Mouse (Mus musculus): ENCODE measurements around the gene Zfp93. TPM values are rescaled to one million over a fixed set of nuclear protein-coding genes. Genes with fewer than 3 reads are reported as not detected.
A peak's percentile ranks its signal among the peaks of the same experiment; 100 is the strongest.

Zfp93 gene
- polyA plus RNA-seq, 1 experiment from 2014 or later, result 9.1 TPM

DNA sequence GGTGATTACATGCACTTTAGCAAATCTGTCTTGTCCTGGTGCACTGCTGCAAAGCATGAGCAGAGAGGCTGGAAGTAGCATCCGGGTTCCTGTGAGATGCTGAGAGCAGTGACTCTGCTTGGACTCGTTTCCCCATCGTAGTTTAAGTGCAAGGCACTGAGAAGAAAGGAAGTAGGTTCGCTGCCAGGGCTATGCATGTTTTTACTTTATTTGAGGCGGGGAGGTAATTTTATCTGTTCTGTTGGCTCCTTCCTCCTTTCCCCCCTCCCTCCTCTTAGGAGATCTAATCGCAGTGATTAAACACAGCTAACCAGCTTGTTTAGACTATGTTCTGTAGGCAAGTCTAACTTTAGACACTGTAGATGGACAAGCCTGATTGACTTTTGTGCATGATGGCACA is 48.7 kb downstream of the Zfp93 start:
- no peak overlapping the region for H3K9ac ChIP-seq
- no peaks in the 10 kb centered on the region for H3K27me3 ChIP-seq
- H3K4me2 ChIP-seq, result no peak overlapping the region
- ATAC-seq (ENCODE audit: insufficient number of reproducible peaks, low FRiP score, low TSS enrichment, low read depth), result no peak
- 57% methylated on average over 6 of the region's 6 CpGs for WGBS
- H3K27ac ChIP-seq, result no peak overlapping the region
- H3K36me3 ChIP-seq, result no peaks in the 10 kb centered on the region
- no peaks in the 10 kb centered on the region for H3K9me3 ChIP-seq
- peaks cover 7% of the 10 kb centered on the region; the same call in 1 of the 2 replicates for H3K4me1 ChIP-seq
- H3K4me3 ChIP-seq, result no peak overlapping the region

DNA sequence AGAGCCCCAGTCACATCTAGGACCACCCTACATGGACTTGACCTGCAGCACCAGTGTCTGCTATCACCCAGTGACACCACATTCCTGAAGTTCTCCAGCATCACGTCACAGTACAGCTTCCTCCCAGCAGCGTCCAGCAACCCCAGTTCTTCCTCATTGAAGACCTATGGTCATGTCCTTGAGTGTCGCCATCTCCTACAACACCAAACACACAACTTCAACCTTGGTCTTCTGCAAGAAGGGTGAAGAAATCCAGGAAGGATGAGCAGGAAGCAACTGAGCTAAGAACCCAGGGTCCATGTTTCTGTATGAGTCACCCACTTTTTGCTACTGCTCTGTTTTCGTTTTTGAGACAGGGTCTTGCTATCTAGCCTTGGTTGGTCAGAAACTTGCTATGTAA is 52.4 kb downstream of the Zfp93 start:
- H3K27me3 ChIP-seq, result no peaks in the 10 kb centered on the region
- no peak overlapping the region for H3K27ac ChIP-seq
- H3K4me3 ChIP-seq, result no peak overlapping the region
- no peak overlapping the region for H3K4me2 ChIP-seq
- no peak overlapping the region for H3K9ac ChIP-seq
- H3K4me1 ChIP-seq, result peaks cover 8% of the 10 kb centered on the region; the same call in 1 of the 2 replicates
- H3K9me3 ChIP-seq, result no peaks in the 10 kb centered on the region
- no peak for ATAC-seq (ENCODE audit: insufficient number of reproducible peaks, low FRiP score, low TSS enrichment, low read depth)
- 78% methylated on average over 4 of the region's 4 CpGs for WGBS
- H3K36me3 ChIP-seq, result no peaks in the 10 kb centered on the region

DNA sequence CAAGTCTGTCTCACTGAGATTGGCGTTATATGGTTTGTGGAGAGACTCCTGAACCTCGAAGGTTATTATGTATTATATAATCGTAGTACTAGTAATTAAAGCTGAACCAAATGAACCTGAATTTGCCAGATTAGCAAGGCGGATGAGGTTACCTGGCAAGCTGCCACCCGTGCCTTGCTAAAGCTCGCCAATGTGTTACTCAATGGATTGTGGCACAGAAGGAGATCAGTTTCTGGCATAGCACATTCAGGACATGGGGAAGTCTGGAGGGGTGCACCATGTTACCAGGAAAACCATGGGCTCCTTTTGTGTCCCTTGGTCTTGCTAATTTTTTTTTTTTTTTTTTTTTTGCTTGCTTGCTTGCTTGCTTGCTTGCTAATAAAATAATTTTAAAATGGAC is 55.0 kb downstream of the Zfp93 start:
- Histone ChIP-seq H3K27ac (0 out of 2 replicates have a peak overlapping the region, but pooled peaks have one; percentile 75), H3K9me3 (no peaks in the 10 kb centered on the region), H3K4me1 (peaks cover 8% of the 10 kb centered on the region; the same call in 1 of the 2 replicates), H3K27me3 (no peaks in the 10 kb centered on the region), H3K9ac (no peak overlapping the region), H3K4me2 (peak overlapping the region; percentile 56), H3K4me3 (no peak overlapping the region), H3K36me3 (no peaks in the 10 kb centered on the region)
- no peak for ATAC-seq (ENCODE audit: insufficient number of reproducible peaks, low FRiP score, low TSS enrichment, low read depth)
- 69% methylated on average over 6 of the region's 6 CpGs for WGBS

DNA sequence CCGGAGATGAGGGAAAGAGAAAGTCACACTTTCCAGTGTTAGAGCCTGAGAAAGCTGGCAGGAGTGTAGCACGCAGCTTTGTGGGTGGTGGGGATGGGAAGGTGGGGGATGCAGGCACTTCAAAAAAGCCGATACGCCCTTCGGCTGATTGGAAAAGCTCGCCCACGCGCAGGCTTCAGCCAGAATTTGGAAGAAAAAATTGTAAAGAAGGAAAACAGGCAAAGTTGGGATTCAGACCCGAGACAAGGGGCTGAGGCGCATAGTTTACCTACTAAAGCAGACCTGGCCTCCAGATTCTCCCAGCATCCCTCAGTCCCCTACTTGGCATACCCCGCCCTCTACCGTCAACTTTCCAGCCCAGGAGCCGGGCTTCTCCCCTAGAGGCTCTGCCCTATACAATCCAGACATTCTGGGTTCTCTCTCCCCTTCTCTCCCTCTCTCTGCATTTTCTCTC is 55.5 kb downstream of the Zfp93 start:
- 2% methylated on average over 13 of the region's 13 CpGs for WGBS
- Histone ChIP-seq H3K4me3 (peak overlapping the region; percentile 35), H3K27me3 (no peaks in the 10 kb centered on the region), H3K36me3 (no peaks in the 10 kb centered on the region), H3K4me2 (peak overlapping the region; percentile 56), H3K9ac (peak overlapping the region; percentile 33; the same call in 1 of the 2 replicates), H3K9me3 (no peaks in the 10 kb centered on the region), H3K27ac (peak overlapping the region; percentile 75), H3K4me1 (peaks cover 8% of the 10 kb centered on the region; the same call in 1 of the 2 replicates)
- ATAC-seq (ENCODE audit: insufficient number of reproducible peaks, low FRiP score, low TSS enrichment, low read depth), result no peak

DNA sequence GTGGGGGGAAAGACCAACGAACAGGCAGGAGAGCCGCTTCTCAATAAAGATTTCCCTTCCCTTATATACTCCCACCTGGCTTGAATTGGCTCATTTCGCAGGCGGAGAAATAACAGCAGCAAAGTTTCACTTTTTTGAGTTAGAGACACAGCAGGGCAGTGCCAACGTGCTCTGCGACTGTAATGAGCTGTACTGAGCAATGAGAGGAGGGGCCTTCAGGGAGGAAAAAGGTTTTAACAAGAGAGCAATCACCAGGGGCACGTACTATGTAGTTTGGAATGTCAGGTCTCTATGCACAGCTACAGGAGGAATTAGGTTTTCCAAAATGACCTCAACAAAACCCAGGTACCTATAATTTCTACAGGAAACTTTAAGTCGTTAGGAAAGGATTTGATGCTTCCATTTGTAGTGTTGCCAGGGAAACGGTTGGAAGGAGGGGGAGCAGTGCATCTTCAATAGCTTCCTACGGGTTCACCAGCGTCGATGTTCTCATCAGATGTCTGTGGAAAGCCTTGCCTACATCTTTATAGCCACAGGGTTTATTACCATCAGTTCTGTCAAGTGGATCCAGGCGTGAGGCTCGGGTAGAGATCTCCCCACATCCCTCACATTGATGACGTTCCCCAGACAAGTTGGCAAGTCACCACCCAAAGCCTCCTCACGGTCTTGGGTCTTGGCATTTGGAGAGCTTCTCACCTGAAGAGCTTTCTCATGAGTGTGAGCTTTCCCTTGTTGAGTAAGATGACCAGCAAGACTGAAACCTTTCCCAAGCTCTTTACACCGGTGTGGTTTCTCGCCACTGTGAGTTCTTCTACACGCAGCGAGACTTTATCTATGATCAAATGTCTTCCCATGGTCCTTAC is 56.3 kb downstream of the Zfp93 start:
- no peak for ATAC-seq (ENCODE audit: insufficient number of reproducible peaks, low FRiP score, low TSS enrichment, low read depth)
- H3K4me2 ChIP-seq, result peak overlapping the region; percentile 56
- 0 out of 2 replicates have a peak overlapping the region, but pooled peaks have one; percentile 75 for H3K27ac ChIP-seq

More for the DNA sequence above, 56.3 kb downstream of the Zfp93 start:
- WGBS, result 40% methylated on average over 20 of the region's 20 CpGs
- H3K4me1 ChIP-seq, result peaks cover 8% of the 10 kb centered on the region; the same call in 1 of the 2 replicates
- H3K36me3 ChIP-seq, result no peaks in the 10 kb centered on the region
- H3K4me3 ChIP-seq, result peak overlapping the region; percentile 35
- no peaks in the 10 kb centered on the region for H3K9me3 ChIP-seq
- H3K27me3 ChIP-seq, result no peaks in the 10 kb centered on the region
- no peak overlapping the region for H3K9ac ChIP-seq

Other genes with a start within 250 kb of the Zfp93 start
- gene Vmn1r183, start 217.2 kb upstream of the Zfp93 start, polyA plus RNA-seq (2015; fragmentation: Nextera tagmentation; extraction: Ambion mirVana), result not detected in 2 replicates
- 19.1 and 20.4 TPM in 2 replicates for gene Zfp180, start 188.5 kb upstream of the Zfp93 start, polyA plus RNA-seq (2015; fragmentation: Nextera tagmentation; extraction: Ambion mirVana)
- gene Zfp112, start 158.1 kb upstream of the Zfp93 start, polyA plus RNA-seq (2015; fragmentation: Nextera tagmentation; extraction: Ambion mirVana), result 6.9 and 7.9 TPM in 2 replicates
- 16.9 and 19.7 TPM in 2 replicates for gene Zfp235, start 136.3 kb upstream of the Zfp93 start, polyA plus RNA-seq (2015; fragmentation: Nextera tagmentation; extraction: Ambion mirVana)
- gene Zfp114, start 95.4 kb upstream of the Zfp93 start, polyA plus RNA-seq (2015; fragmentation: Nextera tagmentation; extraction: Ambion mirVana), result 5.2 and 6.1 TPM in 2 replicates
- 10.4 and 11.7 TPM in 2 replicates for gene Zfp111, start 59.0 kb upstream of the Zfp93 start, polyA plus RNA-seq (2015; fragmentation: Nextera tagmentation; extraction: Ambion mirVana)
- 4.7 and 5.1 TPM in 2 replicates for gene Zfp109, start 32.9 kb upstream of the Zfp93 start, polyA plus RNA-seq (2015; fragmentation: Nextera tagmentation; extraction: Ambion mirVana)
- gene Zfp108, start 15.6 kb upstream of the Zfp93 start, polyA plus RNA-seq (2015; fragmentation: Nextera tagmentation; extraction: Ambion mirVana), result 5.5 and 6.1 TPM in 2 replicates
- 39.6 and 49.2 TPM in 2 replicates for gene Zfp61, start 30.8 kb downstream of the Zfp93 start, polyA plus RNA-seq (2015; fragmentation: Nextera tagmentation; extraction: Ambion mirVana)
- 12.2 and 12.8 TPM in 2 replicates for gene Zfp94, start 46.2 kb downstream of the Zfp93 start, polyA plus RNA-seq (2015; fragmentation: Nextera tagmentation; extraction: Ambion mirVana)
- gene Tescl, start 63.5 kb downstream of the Zfp93 start, polyA plus RNA-seq (2015; fragmentation: Nextera tagmentation; extraction: Ambion mirVana), result not detected in 2 replicates
- gene Lypd5, start 78.8 kb downstream of the Zfp93 start, polyA plus RNA-seq (2015; fragmentation: Nextera tagmentation; extraction: Ambion mirVana), result 55.8 and 59.7 TPM in 2 replicates
- 3.0 and 3.4 TPM in 2 replicates for gene Kcnn4, start 99.8 kb downstream of the Zfp93 start, polyA plus RNA-seq (2015; fragmentation: Nextera tagmentation; extraction: Ambion mirVana)
- gene Smg9, start 129.2 kb downstream of the Zfp93 start, polyA plus RNA-seq (2015; fragmentation: Nextera tagmentation; extraction: Ambion mirVana), result 23.2 and 23.6 TPM in 2 replicates
- 0.17 TPM in 1 of 2 replicates, not detected in the other for gene Irgc1, start 181.9 kb downstream of the Zfp93 start, polyA plus RNA-seq (2015; fragmentation: Nextera tagmentation; extraction: Ambion mirVana)
- 8.1 and 10.1 TPM in 2 replicates for gene Plaur, start 192.1 kb downstream of the Zfp93 start, polyA plus RNA-seq (2015; fragmentation: Nextera tagmentation; extraction: Ambion mirVana)
- gene Cadm4, start 211.6 kb downstream of the Zfp93 start, polyA plus RNA-seq (2015; fragmentation: Nextera tagmentation; extraction: Ambion mirVana), result 5.0 and 6.3 TPM in 2 replicates
- gene Zfp428, start 236.6 kb downstream of the Zfp93 start, polyA plus RNA-seq (2015; fragmentation: Nextera tagmentation; extraction: Ambion mirVana), result 40.8 and 44.3 TPM in 2 replicates
- gene AC161166.1, start 242.0 kb downstream of the Zfp93 start, polyA plus RNA-seq (2015; fragmentation: Nextera tagmentation; extraction: Ambion mirVana), result 0.32 TPM in 2 replicates